Mouse (Mus musculus) midbrain, postnatal 0 days (tissue): ENCODE measurements at regions not wholly inside any gene's neighbourhood (a gene's known extent, or its start where the extent isn't known, plus 50 kb on each side); places are given as distances from the start of the nearest gene placed in this dataset.
A peak's percentile ranks its signal among the peaks of the same experiment; 100 is the strongest.

Experiments used
- ATAC-seq: fragments of 200-750 bp; cut with Nextera tagmentation; 2 replicates; pipeline ENCODE4 v1.8.0; 2017; ENCODE audit warnings: moderate number of reproducible peaks, mild to moderate bottlenecking, moderate TSS enrichment, moderate library complexity; ENCODE audit not compliant: low FRiP score
- DNase-seq: peaks from one replicate; pipeline ENCODE4 v3.0.0-alpha.2; 2015; ENCODE audit warnings: low spot score
- H3K27ac ChIP-seq: fragments of 300-500 bp; sonication (generic); 2 replicates; pipeline ENCODE4 v1.5.1; 2014; ENCODE audit warnings: low read depth, mild to moderate bottlenecking, low read length, mixed read lengths
- H3K27me3 ChIP-seq: fragments of 300-500 bp; sonication (generic); 2 replicates; pipeline ENCODE4 v1.6.1; 2014; ENCODE audit warnings: low read length, control low read depth, mixed read lengths; ENCODE audit not compliant: insufficient read depth
- H3K36me3 ChIP-seq: fragments of 300-500 bp; sonication (generic); 2 replicates; pipeline ENCODE4 v1.6.1; 2014; ENCODE audit warnings: low read length, control low read depth, mixed read lengths; ENCODE audit not compliant: insufficient read depth
- H3K4me1 ChIP-seq: fragments of 300-500 bp; sonication (generic); 2 replicates; pipeline ENCODE4 v1.6.1; 2014; ENCODE audit warnings: mild to moderate bottlenecking, control low read depth, antibody characterized with exemption, low read length, mixed read lengths; ENCODE audit not compliant: insufficient read depth
- H3K4me2 ChIP-seq: fragments of 300-500 bp; sonication (generic); 2 replicates; pipeline ENCODE4 v1.6.1; 2014; ENCODE audit warnings: low read depth, mild to moderate bottlenecking, low read length, mixed read lengths; ENCODE audit not compliant: poor library complexity, severe bottlenecking
- H3K4me3 ChIP-seq: fragments of 300-500 bp; sonication (generic); 2 replicates; pipeline ENCODE4 v1.5.1; 2014; ENCODE audit warnings: low read depth, mild to moderate bottlenecking, low read length, moderate library complexity
- H3K9ac ChIP-seq: fragments of 300-500 bp; sonication (generic); replicated peaks from 2 replicates; pipeline ENCODE4 v1.6.1; 2014; ENCODE audit warnings: mild to moderate bottlenecking, low read length, moderate library complexity, mixed read lengths; ENCODE audit not compliant: poor library complexity, severe bottlenecking
- H3K9me3 ChIP-seq: fragments of 300-500 bp; sonication (generic); 2 replicates; pipeline ENCODE4 v1.6.1; 2016; ENCODE audit warnings: low read length, control low read depth
- CTCF ChIP-seq: IDR thresholded peaks from 2 replicates; pipeline ENCODE4 v1.5.1; 2016; ENCODE audit warnings: antibody characterized with exemption, mild to moderate bottlenecking
- WGBS: fragments of 180-500 bp; shearing (Covaris S2); extraction: QIAGEN DNeasy Blood & Tissue Kit; methylation state at CpG from one replicate; pipeline ENCODE4 v1.1.7; 2014; 5-methylcytosine and 5-hydroxymethylcytosine counted together

- Histone ChIP-seq H3K36me3 (no peaks in the 10 kb centered on the region), H3K27ac (no peak overlapping the region), H3K4me2 (no peak overlapping the region), H3K9ac (no peak overlapping the region), H3K9me3 (no peaks in the 10 kb centered on the region), H3K4me1 (no peaks in the 10 kb centered on the region), H3K27me3 (no peaks in the 10 kb centered on the region), H3K4me3 (no peak overlapping the region)
- no peak for TF ChIP-seq CTCF
- no peak for ATAC-seq
- no peak for DNase-seq
Observed at GRCm38 (mm10) chrX:11039278-11039677, 259.8 kb upstream of the H2al1a start.

- Histone ChIP-seq H3K9me3 (no peaks in the 10 kb centered on the region), H3K9ac (no peak overlapping the region), H3K36me3 (no peaks in the 10 kb centered on the region), H3K27ac (no peak overlapping the region), H3K4me1 (no peaks in the 10 kb centered on the region), H3K4me2 (no peak overlapping the region), H3K27me3 (no peaks in the 10 kb centered on the region), H3K4me3 (no peak overlapping the region)
- TF ChIP-seq CTCF, result no peak
- WGBS, result 92% methylated on average over 3 of the region's 3 CpGs
- DNase-seq, result no peak
- ATAC-seq, result no peak
Observed at GRCm38 (mm10) chrX:11046769-11047168, 252.3 kb upstream of the H2al1a start.

GRCm38 (mm10) chrX:11082171-11082570, 216.9 kb upstream of the H2al1a start:
- Histone ChIP-seq H3K4me2 (no peak overlapping the region), H3K9me3 (no peaks in the 10 kb centered on the region), H3K4me3 (no peak overlapping the region), H3K27ac (no peak overlapping the region), H3K4me1 (no peaks in the 10 kb centered on the region), H3K27me3 (no peaks in the 10 kb centered on the region), H3K9ac (no peak overlapping the region), H3K36me3 (no peaks in the 10 kb centered on the region)
- WGBS, result 50% methylated on average over 3 of the region's 3 CpGs
- DNase-seq (no peak), ATAC-seq (no peak)
- TF ChIP-seq CTCF, result no peak

- Histone ChIP-seq H3K4me3 (no peak overlapping the region), H3K9me3 (no peaks in the 10 kb centered on the region), H3K36me3 (no peaks in the 10 kb centered on the region), H3K9ac (no peak overlapping the region), H3K27ac (no peak overlapping the region), H3K27me3 (no peaks in the 10 kb centered on the region), H3K4me1 (no peaks in the 10 kb centered on the region), H3K4me2 (no peak overlapping the region)
- DNase-seq (no peak), ATAC-seq (no peak)
- WGBS, result 81% methylated on average over 3 of the region's 3 CpGs
- TF ChIP-seq CTCF, result no peak
Observed at GRCm38 (mm10) chrX:11082845-11083244, 216.2 kb upstream of the H2al1a start.

GRCm38 (mm10) chrX:11086257-11087072, 212.6 kb upstream of the H2al1a start:
- H3K9ac ChIP-seq, result no peak overlapping the region
- 64% methylated on average over 7 of the region's 7 CpGs for WGBS
- H3K4me3 ChIP-seq, result no peak overlapping the region
- no peak overlapping the region for H3K27ac ChIP-seq
- no peak for ATAC-seq
- no peaks in the 10 kb centered on the region for H3K9me3 ChIP-seq
- no peaks in the 10 kb centered on the region for H3K27me3 ChIP-seq
- DNase-seq, result no peak
- H3K4me2 ChIP-seq, result no peak overlapping the region
- H3K4me1 ChIP-seq, result no peaks in the 10 kb centered on the region
- H3K36me3 ChIP-seq, result no peaks in the 10 kb centered on the region
- no peak for TF ChIP-seq CTCF

- TF ChIP-seq CTCF, result peak; percentile 63
- Histone ChIP-seq H3K36me3 (no peaks in the 10 kb centered on the region), H3K4me1 (no peaks in the 10 kb centered on the region), H3K4me3 (no peak overlapping the region), H3K4me2 (peak overlapping the region; percentile 28), H3K27ac (0 out of 2 replicates have a peak overlapping the region, but pooled peaks have one; percentile 12), H3K9me3 (no peaks in the 10 kb centered on the region), H3K27me3 (no peaks in the 10 kb centered on the region), H3K9ac (no peak overlapping the region)
- DNase-seq, result peak; percentile 42
- ATAC-seq, result 0 out of 2 replicates have a peak, but pooled peaks have one; percentile 27
- WGBS, result 18% methylated on average over 12 of the region's 14 CpGs
Observed at GRCm38 (mm10) chrX:11087913-11088312, 211.1 kb upstream of the H2al1a start.
